Mouse (Mus musculus) C2C12 (cell line): ENCODE measurements around the gene Prcd. TPM values are rescaled to one million over a fixed set of nuclear protein-coding genes. Genes with fewer than 3 reads are reported as not detected.

ENCODE experiments used
- H3K27me3 ChIP-seq: one replicate; pipeline ENCODE4 v1.6.1; 2011; ENCODE audit not compliant: control insufficient read depth, insufficient read depth, insufficient read length
- H3K36me3 ChIP-seq: one replicate; pipeline ENCODE4 v1.6.1; 2011; ENCODE audit not compliant: control insufficient read depth, insufficient read depth
- H3K4me3 ChIP-seq: one replicate; pipeline ENCODE4 v1.5.1; 2011; ENCODE audit warnings: mild to moderate bottlenecking, control low read depth; ENCODE audit not compliant: poor library complexity, insufficient read depth, severe bottlenecking
- H3K79me2 ChIP-seq: one replicate; pipeline ENCODE4 v1.6.1; 2011; ENCODE audit not compliant: control insufficient read depth, insufficient read depth
- H3K79me3 ChIP-seq: one replicate; pipeline ENCODE4 v1.6.1; 2011; ENCODE audit warnings: low read depth, control low read depth
- H3ac ChIP-seq: one replicate; pipeline ENCODE3; 2011; ENCODE audit warnings: low read depth; ENCODE audit not compliant: control insufficient read depth, insufficient read length
- CEBPB ChIP-seq: IDR thresholded peaks from one replicate; pipeline ENCODE4 v1.6.1; 2011; ENCODE audit warnings: low read depth, mild to moderate bottlenecking, control low read depth, moderate library complexity
- CTCF ChIP-seq: IDR thresholded peaks from one replicate; pipeline ENCODE4 v1.5.1; 2011; ENCODE audit not compliant: control insufficient read depth, insufficient read depth, insufficient read length
- FOSL1 ChIP-seq: IDR thresholded peaks from one replicate; pipeline ENCODE4 v1.8.0; 2011; ENCODE audit warnings: mild to moderate bottlenecking, low read length; ENCODE audit not compliant: poor library complexity, insufficient read depth, severe bottlenecking
- MAX ChIP-seq: IDR thresholded peaks from one replicate; pipeline ENCODE4 v1.6.1; 2011; ENCODE audit warnings: mild to moderate bottlenecking, control low read depth
- MYOD1 ChIP-seq: IDR thresholded peaks from one replicate; pipeline ENCODE4 v1.6.1; 2011; ENCODE audit warnings: low read depth; ENCODE audit not compliant: control insufficient read depth, insufficient read length
- MYOG ChIP-seq: IDR thresholded peaks from one replicate; pipeline ENCODE4 v1.6.1; 2011; ENCODE audit not compliant: control insufficient read depth, insufficient read length; ENCODE audit errors: extremely low read depth
- USF1 ChIP-seq: IDR thresholded peaks from one replicate; pipeline ENCODE4 v1.6.1; 2011; ENCODE audit warnings: low read depth, mild to moderate bottlenecking, control low read depth, moderate library complexity
- polyA plus RNA-seq: library from polyadenylated mRNA; unstranded; fragments of >200 nt; fragmentation: generic; extraction: Trizol; gene quantifications from one replicate; pipeline ENCODE4 v1.2.1, GENCODE M21; 2012; ENCODE audit warnings: missing spikeins

The Prcd gene
- polyA plus RNA-seq, 1 experiment, result 1.2 TPM

- Histone ChIP-seq H3K27me3 (no peaks in the 10 kb centered on the region), H3K36me3 (peaks cover 72% of the 10 kb centered on the region), H3ac (no peak overlapping the region), H3K4me3 (no peak overlapping the region), H3K79me3 (peaks cover 28% of the 10 kb centered on the region), H3K79me2 (peaks cover 45% of the 10 kb centered on the region)
- TF ChIP-seq FOSL1 (no peak), USF1 (no peak), MYOD1 (no peak), CEBPB (no peak), MYOG (no peak), MAX (no peak), CTCF (no peak)
These were observed 27.2 kb downstream of the Prcd start for GRCm38 (mm10) chr11:116680321-116681091.

- peaks cover 66% of the 10 kb centered on the region for H3K36me3 ChIP-seq
- no peak overlapping the region for H3ac ChIP-seq
- peaks cover 26% of the 10 kb centered on the region for H3K79me3 ChIP-seq
- TF ChIP-seq MAX (no peak), FOSL1 (no peak), MYOG (no peak), CTCF (no peak), MYOD1 (no peak), CEBPB (no peak), USF1 (no peak)
- no peak overlapping the region for H3K4me3 ChIP-seq
- no peaks in the 10 kb centered on the region for H3K27me3 ChIP-seq
- H3K79me2 ChIP-seq, result peaks cover 39% of the 10 kb centered on the region
These were observed 27.8 kb downstream of the Prcd start for GRCm38 (mm10) chr11:116681147-116681546.

- H3ac ChIP-seq, result no peak overlapping the region
- peaks cover 24% of the 10 kb centered on the region for H3K79me2 ChIP-seq
- no peak for TF ChIP-seq FOSL1
- peak; percentile 60 for TF ChIP-seq CEBPB
- peaks cover 51% of the 10 kb centered on the region for H3K36me3 ChIP-seq
- no peak overlapping the region for H3K4me3 ChIP-seq
- H3K27me3 ChIP-seq, result no peaks in the 10 kb centered on the region
- H3K79me3 ChIP-seq, result peaks cover 11% of the 10 kb centered on the region
These were observed 29.3 kb downstream of the Prcd start for GRCm38 (mm10) chr11:116682501-116683144.

- Histone ChIP-seq H3K79me3 (peaks cover 4% of the 10 kb centered on the region), H3K36me3 (peaks cover 40% of the 10 kb centered on the region)
These were observed 30.4 kb downstream of the Prcd start for GRCm38 (mm10) chr11:116683777-116684176.

GRCm38 (mm10) chr11:116685729-116686128, 32.4 kb downstream of the Prcd start:
- H3K79me3 ChIP-seq, result no peaks in the 10 kb centered on the region
- H3ac ChIP-seq, result no peak overlapping the region
- H3K79me2 ChIP-seq, result no peaks in the 10 kb centered on the region
- no peaks in the 10 kb centered on the region for H3K27me3 ChIP-seq
- peaks cover 32% of the 10 kb centered on the region for H3K36me3 ChIP-seq
- H3K4me3 ChIP-seq, result no peak overlapping the region
- TF ChIP-seq MAX, result no peak
- no peak for TF ChIP-seq FOSL1
- no peak for TF ChIP-seq MYOG
- no peak for TF ChIP-seq CTCF
- TF ChIP-seq USF1, result no peak
- no peak for TF ChIP-seq MYOD1
- no peak for TF ChIP-seq CEBPB

More at GRCm38 (mm10) chr11:116683777-116684176, 30.4 kb downstream of the Prcd start:
- TF ChIP-seq CTCF (no peak), USF1 (no peak), CEBPB (no peak)
- H3K4me3 ChIP-seq, result no peak overlapping the region
- peaks cover 12% of the 10 kb centered on the region for H3K79me2 ChIP-seq
- no peaks in the 10 kb centered on the region for H3K27me3 ChIP-seq
- no peak overlapping the region for H3ac ChIP-seq
